Mouse (Mus musculus): ENCODE measurements at regions not wholly inside any gene's neighbourhood (a gene's known extent, or its start where the extent isn't known, plus 50 kb on each side); places are given as distances from the start of the nearest gene placed in this dataset.

- DNase-seq, result no peak
Observed at GRCm38 (mm10) chr10:92483592-92483991, 238.6 kb downstream of the Nedd1 start.

- no peak for DNase-seq
Observed at GRCm38 (mm10) chr10:92473282-92473681, 248.9 kb downstream of the Nedd1 start.

- DNase-seq, result no peak
Observed at GRCm38 (mm10) chr10:92471111-92471510, 251.1 kb downstream of the Nedd1 start.

GRCm38 (mm10) chr10:92455195-92455594 lies 267.0 kb downstream of the Nedd1 start:
- no peak for DNase-seq

GRCm38 (mm10) chr10:92453550-92453949 lies 268.7 kb downstream of the Nedd1 start:
- DNase-seq, result no peak

GRCm38 (mm10) chr10:92445957-92446356 lies 276.3 kb downstream of the Nedd1 start:
- no peak for DNase-seq

GRCm38 (mm10) chr10:92438621-92439394 lies 283.4 kb downstream of the Nedd1 start:
- DNase-seq, result peak; percentile 23 to 45

- no peak for DNase-seq
Observed at GRCm38 (mm10) chr10:92429256-92429655, 293.0 kb downstream of the Nedd1 start.

- no peak for DNase-seq
Observed at GRCm38 (mm10) chr10:92428026-92428425, 294.2 kb downstream of the Nedd1 start.

GRCm38 (mm10) chr10:92426443-92426842 lies 295.8 kb downstream of the Nedd1 start:
- DNase-seq, result no peak

- no peak for DNase-seq
Observed at GRCm38 (mm10) chr10:92412737-92413136, 309.5 kb downstream of the Nedd1 start.

- no peak for DNase-seq
Observed at GRCm38 (mm10) chr10:92410813-92411325, 311.4 kb downstream of the Nedd1 start.

GRCm38 (mm10) chr10:92404697-92405293 lies 317.4 kb downstream of the Nedd1 start:
- peak; percentile 41 to 44 for DNase-seq

- DNase-seq, result no peak
Observed at GRCm38 (mm10) chr10:92400587-92401090, 321.6 kb downstream of the Nedd1 start.

GRCm38 (mm10) chr10:92389176-92389732 lies 333.0 kb downstream of the Nedd1 start:
- DNase-seq, result peak; percentile 9 to 12

- DNase-seq, result no peak
Observed at GRCm38 (mm10) chr10:92367126-92367525, 355.1 kb downstream of the Nedd1 start.

- no peak for DNase-seq
Observed at GRCm38 (mm10) chr10:92356738-92357137, 365.5 kb downstream of the Nedd1 start.

GRCm38 (mm10) chr10:92349043-92349442 lies 373.2 kb downstream of the Nedd1 start:
- DNase-seq, result no peak

- DNase-seq, result no peak
Observed at GRCm38 (mm10) chr10:92347960-92348675, 374.1 kb downstream of the Nedd1 start.

- peak; percentile 52 to 64 for DNase-seq
Observed at GRCm38 (mm10) chr10:92339671-92340070, 382.5 kb downstream of the Nedd1 start.

- no peak for DNase-seq
Observed at GRCm38 (mm10) chr10:92336949-92337348, 385.3 kb downstream of the Nedd1 start.

- DNase-seq, result no peak
Observed at GRCm38 (mm10) chr10:92336138-92336537, 386.1 kb downstream of the Nedd1 start.

- DNase-seq, result no peak
Observed at GRCm38 (mm10) chr10:92335141-92335540, 387.1 kb downstream of the Nedd1 start.

Data from cerebellum, postnatal 10 days (tissue).